Mouse (Mus musculus) CH12.LX (cell line): ENCODE results near the gene Cfap161.

Source experiments
- CHD1 ChIP-seq: IDR thresholded peaks from 2 replicates; pipeline ENCODE4 v1.6.1; 2012; ENCODE audit warnings: low read depth, low read length, improper control_type of control experiment, inconsistent platforms
- CTCF ChIP-seq, 2 experiments: IDR thresholded peaks in 1 of 2; conservative IDR thresholded peaks in 1 of 2; 2 replicates each; pipeline ENCODE4 v1.5.1; 2011 to 2012; ENCODE audit warnings: low read depth in 2 of 2, low read length in 2 of 2, improper control_type of control experiment in 1 of 2, inconsistent platforms in 1 of 2, mild to moderate bottlenecking in 1 of 2, moderate library complexity in 1 of 2
- EP300 ChIP-seq: IDR thresholded peaks from 2 replicates; pipeline ENCODE4 v1.6.1; 2011; ENCODE audit warnings: low read length, improper control_type of control experiment
- MAX ChIP-seq: IDR thresholded peaks from 2 replicates; pipeline ENCODE4 v1.6.1; 2011; ENCODE audit warnings: low read length, improper control_type of control experiment
- NRF1 ChIP-seq: IDR thresholded peaks from 2 replicates; pipeline ENCODE4 v1.6.1; 2014; ENCODE audit warnings: low read depth, mild to moderate bottlenecking, inconsistent platforms, low read length, improper control_type of control experiment, moderate library complexity
- RCOR1 ChIP-seq: conservative IDR thresholded peaks from 2 replicates; pipeline ENCODE4 v1.6.1; 2012; ENCODE audit warnings: low read depth, mild to moderate bottlenecking, inconsistent platforms, low read length, improper control_type of control experiment
- SMC3 ChIP-seq: IDR thresholded peaks from 2 replicates; pipeline ENCODE4 v1.6.1; 2011; ENCODE audit warnings: low read depth, low read length, improper control_type of control experiment

GRCm38 (mm10) chr7:83802007-83802406 is 7.3 kb upstream of the Cfap161 start:
- no peak for TF ChIP-seq CTCF (conservative IDR thresholded peaks at IDR 0.05 in 1 of 2, IDR thresholded peaks at IDR 0.05 in 1 of 2; ENCODE audit: low read depth in 2 of 2, low read length in 2 of 2)
- TF ChIP-seq SMC3, result no peak
- TF ChIP-seq CHD1, result no peak
- TF ChIP-seq NRF1, result no peak
- TF ChIP-seq MAX, result no peak
- TF ChIP-seq RCOR1, result no peak
- TF ChIP-seq EP300, result no peak
